Mouse (Mus musculus): Measurements from ENCODE around the gene Tmem11. TPM values are rescaled to one million over a fixed set of nuclear protein-coding genes. Genes with fewer than 3 reads are reported as not detected.

Tmem11 gene
- polyA plus RNA-seq (2016; fragmentation: Nextera tagmentation; extraction: Ambion mirVana): 55.2 and 59.3 TPM in 2 replicates

DNA sequence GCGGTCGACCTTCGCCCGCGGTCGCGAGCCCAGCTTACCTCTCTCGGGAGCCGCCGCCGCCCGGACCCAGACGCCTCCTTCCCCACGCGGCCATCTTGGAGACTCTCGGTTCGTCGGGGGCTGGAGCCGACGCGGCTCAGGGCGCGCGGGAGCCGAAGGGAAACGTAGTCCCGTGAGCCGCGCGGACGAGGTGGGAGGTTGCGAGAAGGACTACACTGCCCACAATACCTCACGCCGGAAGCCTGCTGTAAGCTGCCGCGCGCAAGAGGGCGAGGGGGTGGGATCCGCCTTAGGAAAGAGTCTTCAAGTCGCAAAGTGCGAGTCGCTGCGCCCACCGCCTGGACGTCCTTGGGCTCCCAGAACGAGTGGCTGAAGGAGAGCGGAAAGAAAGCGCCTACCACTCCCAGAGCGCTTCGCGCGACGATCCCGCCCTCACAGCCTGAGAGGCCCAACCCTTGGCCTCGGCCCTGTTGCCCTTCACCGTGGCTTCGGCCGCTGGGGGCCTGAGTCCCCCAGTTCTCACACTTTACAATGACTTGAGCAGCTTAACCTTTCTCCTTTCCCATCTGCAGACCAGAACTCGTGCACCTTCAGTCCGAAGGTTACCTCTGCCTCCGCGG lies at the start of gene Tmem11:
Tmem11 (minus strand) TSS at position 598 of the 620 bp plus-strand sequence.
- peak within 1 kb of the TSS; percentile 95 for H3K27ac ChIP-seq
- WGBS: under 1% methylated on average over 59 of the region's 62 CpGs
- H3K9ac ChIP-seq: peak within 1 kb of the TSS; percentile 96
- peak; percentile 99 for ATAC-seq (ENCODE audit: insufficient number of reproducible peaks, insufficient read depth, low FRiP score, low TSS enrichment)
- peaks cover 45% of the 10 kb centered on the region for H3K4me1 ChIP-seq
- H3K4me2 ChIP-seq (replicated peaks): peak within 1 kb of the TSS; percentile 71
- peak within 1 kb of the TSS; percentile 96 for H3K4me3 ChIP-seq
- no peaks in the 10 kb centered on the region for H3K27me3 ChIP-seq
- H3K36me3 ChIP-seq: peaks cover 11% of the 10 kb centered on the region; the same call in 1 of the 2 replicates
- H3K9me3 ChIP-seq: no peaks in the 10 kb centered on the region

DNA sequence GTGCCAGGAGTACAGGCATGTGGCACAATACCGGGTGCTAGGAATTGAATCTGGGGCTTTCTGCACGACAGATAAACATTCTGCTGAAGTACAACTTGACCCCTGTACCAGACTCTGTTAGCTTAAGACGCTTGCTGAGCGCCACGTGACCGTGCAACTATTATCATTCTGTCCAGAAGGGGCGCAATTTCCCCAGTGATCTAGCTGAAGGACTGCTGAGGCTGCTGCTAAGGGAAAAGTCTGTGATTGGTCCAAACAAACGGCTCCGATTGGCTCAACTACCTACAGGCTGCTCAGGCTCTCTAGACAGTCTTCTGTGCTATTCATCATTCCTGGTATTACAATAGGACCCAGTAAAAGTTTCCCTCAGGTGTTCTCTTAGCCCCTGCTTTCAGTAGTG lies 48.2 kb upstream of the Tmem11 start:
- Histone ChIP-seq H3K4me1 (peaks cover 18% of the 10 kb centered on the region), H3K4me2 (replicated peaks) (peak overlapping the region; percentile 28; the same call in 1 of the 2 replicates), H3K9ac (no peak overlapping the region), H3K4me3 (no peak overlapping the region), H3K27me3 (no peaks in the 10 kb centered on the region), H3K36me3 (no peaks in the 10 kb centered on the region), H3K9me3 (no peaks in the 10 kb centered on the region), H3K27ac (no peak overlapping the region)
- peak; percentile 57; the same call in 1 of the 2 replicates for ATAC-seq (ENCODE audit: insufficient number of reproducible peaks, insufficient read depth, low FRiP score, low TSS enrichment)
- WGBS: under 1% methylated on average over 9 of the region's 9 CpGs

GRCm38 (mm10) chr11:60924981-60925380 lies 45.9 kb upstream of the Tmem11 start:
- H3K4me3 ChIP-seq: no peak overlapping the region
- peaks cover 9% of the 10 kb centered on the region; the same call in 1 of the 2 replicates for H3K4me1 ChIP-seq
- H3K9ac ChIP-seq: no peak overlapping the region
- no peaks in the 10 kb centered on the region for H3K36me3 ChIP-seq
- no peaks in the 10 kb centered on the region for H3K27me3 ChIP-seq
- no peaks in the 10 kb centered on the region for H3K9me3 ChIP-seq
- no peak for ATAC-seq (ENCODE audit: insufficient number of reproducible peaks, insufficient read depth, low FRiP score, low TSS enrichment)
- WGBS: 55% methylated on average over 1 of the region's 1 CpGs
- no peak overlapping the region for H3K27ac ChIP-seq
- no peak overlapping the region for H3K4me2 ChIP-seq (replicated peaks)

DNA sequence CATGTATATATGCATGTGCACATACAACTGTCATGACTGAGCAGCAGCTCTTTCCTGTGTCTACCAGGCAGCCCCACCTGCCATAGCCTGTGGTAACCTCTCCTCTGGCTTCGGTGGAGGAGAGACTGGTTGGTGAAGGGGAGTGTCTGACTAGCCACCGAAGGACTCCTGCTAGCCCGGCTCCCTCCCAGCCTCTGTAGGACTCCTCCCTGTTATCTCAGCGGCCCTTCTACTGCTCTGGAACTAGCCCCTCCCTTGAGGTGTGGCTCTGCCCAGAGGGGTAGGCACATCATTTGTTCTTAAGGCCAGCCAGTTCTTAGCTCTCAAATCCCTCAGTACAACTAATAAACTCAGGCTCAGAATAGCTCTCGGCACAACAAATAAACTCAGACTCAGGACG lies 45.4 kb upstream of the Tmem11 start:
- Histone ChIP-seq H3K4me3 (no peak overlapping the region), H3K36me3 (no peaks in the 10 kb centered on the region), H3K4me2 (replicated peaks) (no peak overlapping the region), H3K27ac (no peak overlapping the region), H3K9ac (no peak overlapping the region), H3K4me1 (peaks cover 9% of the 10 kb centered on the region; the same call in 1 of the 2 replicates), H3K9me3 (no peaks in the 10 kb centered on the region), H3K27me3 (no peaks in the 10 kb centered on the region)
- 38% methylated on average over 6 of the region's 6 CpGs for WGBS
- ATAC-seq (ENCODE audit: insufficient number of reproducible peaks, insufficient read depth, low FRiP score, low TSS enrichment): no peak

DNA sequence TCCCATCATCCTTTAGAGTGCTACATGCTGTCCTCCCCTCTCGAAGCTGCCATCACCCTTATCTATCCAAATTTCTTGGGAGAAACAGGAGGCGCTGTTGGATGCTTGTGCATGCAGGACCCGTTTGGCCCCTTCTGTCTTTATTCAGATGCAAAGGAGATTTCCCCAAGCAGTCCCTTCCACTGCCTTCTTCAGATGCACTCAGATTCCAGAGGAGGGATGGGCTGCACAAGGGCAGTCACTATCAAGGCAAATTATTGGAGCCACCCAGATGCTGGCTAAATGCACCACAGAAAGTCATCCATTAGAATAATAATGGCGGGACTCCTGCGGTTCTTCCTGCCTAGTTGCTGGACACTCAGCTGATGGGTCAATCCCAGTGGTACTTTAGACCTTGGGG lies 43.9 kb upstream of the Tmem11 start:
- Histone ChIP-seq H3K4me1 (peaks cover 9% of the 10 kb centered on the region; the same call in 1 of the 2 replicates), H3K36me3 (no peaks in the 10 kb centered on the region), H3K27me3 (no peaks in the 10 kb centered on the region), H3K9ac (no peak overlapping the region), H3K27ac (no peak overlapping the region), H3K4me2 (replicated peaks) (no peak overlapping the region), H3K9me3 (no peaks in the 10 kb centered on the region), H3K4me3 (no peak overlapping the region)
- ATAC-seq (ENCODE audit: insufficient number of reproducible peaks, insufficient read depth, low FRiP score, low TSS enrichment): no peak
- 73% methylated on average over 5 of the region's 5 CpGs for WGBS

GRCm38 (mm10) chr11:60922195-60922594 lies 43.1 kb upstream of the Tmem11 start:
- H3K36me3 ChIP-seq: no peaks in the 10 kb centered on the region
- no peak for ATAC-seq (ENCODE audit: insufficient number of reproducible peaks, insufficient read depth, low FRiP score, low TSS enrichment)
- H3K27me3 ChIP-seq: no peaks in the 10 kb centered on the region
- no peak overlapping the region for H3K27ac ChIP-seq
- 0 out of 2 replicates have a peak, but pooled peaks cover 3% of the 10 kb centered on the region for H3K4me1 ChIP-seq
- 100% methylated on average over 1 of the region's 1 CpGs for WGBS
- H3K9me3 ChIP-seq: no peaks in the 10 kb centered on the region
- no peak overlapping the region for H3K4me3 ChIP-seq
- H3K4me2 ChIP-seq (replicated peaks): no peak overlapping the region
- no peak overlapping the region for H3K9ac ChIP-seq

- Histone ChIP-seq H3K4me3 (no peak overlapping the region), H3K27ac (no peak overlapping the region)
- WGBS: 76% methylated on average over 2 of the region's 2 CpGs
Measured at GRCm38 (mm10) chr11:60920021-60920420, 40.9 kb upstream of the Tmem11 start.

DNA sequence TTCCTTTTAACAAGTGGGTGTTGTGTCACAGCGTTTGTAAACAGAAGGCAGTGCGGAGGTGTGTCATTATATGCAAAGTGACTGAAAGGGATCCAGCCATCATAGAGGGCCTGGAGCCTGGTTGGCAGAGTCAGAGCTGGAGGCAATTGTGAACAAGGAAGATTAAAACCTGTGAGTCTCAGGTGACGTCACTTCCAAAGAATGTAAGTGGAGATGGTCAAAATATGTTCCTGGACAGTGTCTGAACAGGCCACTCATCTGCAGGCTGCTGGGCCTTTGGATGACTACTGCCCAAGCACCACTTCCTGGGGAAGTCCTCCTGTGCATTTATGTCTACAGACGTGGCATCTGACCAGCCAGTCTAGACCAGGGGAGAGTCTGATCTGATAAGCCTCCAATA lies 36.1 kb upstream of the Tmem11 start:
- Histone ChIP-seq H3K9ac (no peak overlapping the region), H3K27ac (no peak overlapping the region), H3K27me3 (no peaks in the 10 kb centered on the region), H3K4me3 (no peak overlapping the region), H3K9me3 (no peaks in the 10 kb centered on the region), H3K4me1 (peaks cover 25% of the 10 kb centered on the region), H3K4me2 (replicated peaks) (no peak overlapping the region), H3K36me3 (no peaks in the 10 kb centered on the region)
- 66% methylated on average over 4 of the region's 4 CpGs for WGBS
- ATAC-seq (ENCODE audit: insufficient number of reproducible peaks, insufficient read depth, low FRiP score, low TSS enrichment): no peak

More at GRCm38 (mm10) chr11:60920021-60920420, 40.9 kb upstream of the Tmem11 start:
- H3K27me3 ChIP-seq: no peaks in the 10 kb centered on the region
- H3K9me3 ChIP-seq: no peaks in the 10 kb centered on the region
- H3K4me2 ChIP-seq (replicated peaks): no peak overlapping the region
- H3K9ac ChIP-seq: no peak overlapping the region
- no peak for ATAC-seq (ENCODE audit: insufficient number of reproducible peaks, insufficient read depth, low FRiP score, low TSS enrichment)
- no peaks in the 10 kb centered on the region; the same call in 1 of the 2 replicates for H3K4me1 ChIP-seq
- no peaks in the 10 kb centered on the region for H3K36me3 ChIP-seq

DNA sequence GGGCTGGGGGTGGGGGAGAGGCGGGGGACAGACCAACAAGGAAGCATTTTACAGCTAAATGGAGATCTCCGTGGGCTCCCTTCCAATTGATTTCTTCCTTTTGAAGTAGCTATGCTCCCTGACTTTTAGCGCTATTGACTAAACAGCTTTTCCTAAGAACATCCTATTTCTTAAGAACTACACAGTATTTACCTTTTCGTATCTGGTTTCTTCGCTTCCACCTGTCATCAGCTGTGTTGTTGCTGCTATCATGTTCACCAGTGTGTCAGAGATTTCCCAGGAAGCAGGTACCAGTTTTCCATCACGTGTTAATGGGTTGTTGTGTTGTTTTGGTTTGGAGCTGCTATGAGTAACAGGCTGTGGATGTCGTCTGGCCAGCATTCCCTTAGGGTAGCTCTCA lies 35.4 kb upstream of the Tmem11 start, which contains the start of gene Natd1:
Natd1 (minus strand) TSS at position 260 of the 400 bp plus-strand sequence.
- H3K4me3 ChIP-seq: peak within 1 kb of the TSS; percentile 95
- H3K9ac ChIP-seq: peak within 1 kb of the TSS; percentile 92
- 33% methylated on average over 7 of the region's 7 CpGs for WGBS
- no peaks in the 10 kb centered on the region for H3K27me3 ChIP-seq
- peak within 1 kb of the TSS; percentile 89 for H3K4me2 ChIP-seq (replicated peaks)
- peaks cover 25% of the 10 kb centered on the region for H3K4me1 ChIP-seq
- ATAC-seq (ENCODE audit: insufficient number of reproducible peaks, insufficient read depth, low FRiP score, low TSS enrichment): no peak
- H3K9me3 ChIP-seq: no peaks in the 10 kb centered on the region
- no peaks in the 10 kb centered on the region for H3K36me3 ChIP-seq
- peak within 1 kb of the TSS; percentile 77 for H3K27ac ChIP-seq

GRCm38 (mm10) chr11:60913301-60914196 lies 34.5 kb upstream of the Tmem11 start:
- Histone ChIP-seq H3K27ac (peak overlapping the region; percentile 77), H3K4me1 (peaks cover 25% of the 10 kb centered on the region)

GRCm38 (mm10) chr11:60912525-60912973 lies 33.5 kb upstream of the Tmem11 start:
- Histone ChIP-seq H3K4me3 (peak overlapping the region; percentile 95), H3K27me3 (no peaks in the 10 kb centered on the region), H3K4me1 (peaks cover 25% of the 10 kb centered on the region), H3K4me2 (replicated peaks) (peak overlapping the region; percentile 89), H3K9me3 (no peaks in the 10 kb centered on the region), H3K27ac (no peak overlapping the region), H3K36me3 (no peaks in the 10 kb centered on the region), H3K9ac (peak overlapping the region; percentile 92)
- 28% methylated on average over 7 of the region's 7 CpGs for WGBS
- no peak for ATAC-seq (ENCODE audit: insufficient number of reproducible peaks, insufficient read depth, low FRiP score, low TSS enrichment)

More at GRCm38 (mm10) chr11:60913301-60914196, 34.5 kb upstream of the Tmem11 start:
- peak overlapping the region; percentile 95 for H3K4me3 ChIP-seq
- peak overlapping the region; percentile 92 for H3K9ac ChIP-seq
- H3K27me3 ChIP-seq: no peaks in the 10 kb centered on the region
- ATAC-seq (ENCODE audit: insufficient number of reproducible peaks, insufficient read depth, low FRiP score, low TSS enrichment): peak; percentile 84
- no peaks in the 10 kb centered on the region for H3K9me3 ChIP-seq
- no peaks in the 10 kb centered on the region for H3K36me3 ChIP-seq
- under 1% methylated on average over 86 of the region's 86 CpGs for WGBS
- H3K4me2 ChIP-seq (replicated peaks): peak overlapping the region; percentile 89

All from embryonic facial prominence, embryonic 12.5 days (tissue).